Mouse (Mus musculus): ENCODE results near the gene Dnajc6. TPM values are rescaled to one million over a fixed set of nuclear protein-coding genes. Genes with fewer than 3 reads are reported as not detected.

Gene Dnajc6
- 0.10 to 0.19 TPM in 2 of 4 replicates, not detected in the others for total RNA-seq (2023; ENCODE audit: inconsistent age)

GRCm38 (mm10) chr4:101496534-101497237 is at the start of gene Dnajc6:
TSS of gene Dnajc6 (plus strand) at chr4:101496648.

GRCm38 (mm10) chr4:101647196-101647905 is 150.9 kb downstream of the Dnajc6 start, which contains the start of gene Leprot:
TSS of gene Leprot (plus strand) at chr4:101647718.

Other genes starting within 250 kb of the Dnajc6 start
- gene Jak1, start 231.4 kb upstream of the Dnajc6 start, total RNA-seq (2023; ENCODE audit: inconsistent age): 355 to 393 TPM (median 364 TPM) in 4 replicates
- 0.15 to 0.93 TPM (median 0.48 TPM) in 3 of 4 replicates, not detected in the other for gene Ak4, start 77.4 kb upstream of the Dnajc6 start, total RNA-seq (2023; ENCODE audit: inconsistent age)
- gene Leprot, start 151.1 kb downstream of the Dnajc6 start, total RNA-seq (2023; ENCODE audit: inconsistent age): 25.3 to 27.6 TPM (median 26.3 TPM) in 4 replicates
- 0.24 to 0.72 TPM in 2 of 4 replicates, not detected in the others for gene Lepr, start 220.8 kb downstream of the Dnajc6 start, total RNA-seq (2023; ENCODE audit: inconsistent age)